Mouse (Mus musculus) CH12.LX (cell line): Measurements from ENCODE around the gene Cyp27b1. TPM values are rescaled to one million over a fixed set of nuclear protein-coding genes. Genes with fewer than 3 reads are reported as not detected.

Source experiments
- DNase-seq: peaks from one replicate; pipeline ENCODE4 v3.0.0-alpha.2; 2013; ENCODE audit errors: extremely low read depth
- H3K27ac ChIP-seq: 2 replicates; pipeline ENCODE4 v1.5.1; 2012; ENCODE audit warnings: low read depth, mild to moderate bottlenecking, control low read depth, moderate library complexity; ENCODE audit not compliant: insufficient read depth
- H3K27me3 ChIP-seq: replicated peaks from 2 replicates; pipeline ENCODE3; 2012; ENCODE audit warnings: inconsistent platforms
- H3K36me3 ChIP-seq, 2 experiments: replicated peaks in 1 of 2; 2 replicates each; pipeline versions ENCODE3 to v1.6.1; 2012; ENCODE audit warnings: inconsistent platforms in 1 of 2, low read length in 1 of 2, mild to moderate bottlenecking in 1 of 2, mixed read lengths in 1 of 2, moderate library complexity in 1 of 2; ENCODE audit not compliant: control insufficient read depth in 1 of 2, insufficient read depth in 1 of 2
- H3K4me1 ChIP-seq, 2 experiments: 2 replicates each; pipeline ENCODE4 v1.6.1; 2012; ENCODE audit warnings: inconsistent platforms in 1 of 2, moderate library complexity in 1 of 2; ENCODE audit not compliant: insufficient read depth in 2 of 2, control insufficient read depth in 1 of 2
- H3K4me2 ChIP-seq: 2 replicates; pipeline ENCODE4 v1.6.1; 2012; ENCODE audit warnings: low read depth, mild to moderate bottlenecking, control low read depth; ENCODE audit not compliant: poor library complexity, insufficient read depth, severe bottlenecking
- H3K4me3 ChIP-seq, 3 experiments: fragments of 150-350 bp in 1 of 3; sonication (generic) in 1 of 3; replicated peaks in 1 of 3; 2 replicates each; pipeline versions ENCODE3 to v1.5.1; 2011 to 2012; ENCODE audit warnings: low read depth in 2 of 3, low read length in 2 of 3, mild to moderate bottlenecking in 2 of 3, moderate library complexity in 2 of 3, control low read depth in 1 of 3, improper control_type of control experiment in 1 of 3, inconsistent platforms in 1 of 3, mixed read lengths in 1 of 3; ENCODE audit not compliant: poor library complexity in 1 of 3
- H3K79me2 ChIP-seq: replicated peaks from 2 replicates; pipeline ENCODE4 v1.6.1; 2012; ENCODE audit warnings: mild to moderate bottlenecking, moderate library complexity; ENCODE audit not compliant: control insufficient read depth, poor library complexity, insufficient read depth, severe bottlenecking; ENCODE audit errors: extremely low read depth
- H3K9ac ChIP-seq: 2 replicates; pipeline ENCODE4 v1.6.1; 2012; ENCODE audit warnings: low read depth, mild to moderate bottlenecking, control low read depth, moderate library complexity; ENCODE audit not compliant: insufficient read depth
- H3K9me3 ChIP-seq: replicated peaks from 2 replicates; pipeline ENCODE3; 2012; ENCODE audit warnings: low read length, inconsistent platforms, mixed read lengths
- BHLHE40 ChIP-seq: IDR thresholded peaks from 2 replicates; pipeline ENCODE4 v1.6.1; 2011; ENCODE audit warnings: mild to moderate bottlenecking, low read depth, low read length, improper control_type of control experiment
- E2F4 ChIP-seq: IDR thresholded peaks from 2 replicates; pipeline ENCODE4 v1.6.1; 2011; ENCODE audit warnings: low read depth, low read length, improper control_type of control experiment; ENCODE audit not compliant: insufficient replicate concordance
- ELF1 ChIP-seq: IDR thresholded peaks from 2 replicates; pipeline ENCODE4 v1.6.1; 2014; ENCODE audit warnings: low read depth, mild to moderate bottlenecking, inconsistent platforms, low read length, improper control_type of control experiment
- GABPA ChIP-seq: IDR thresholded peaks from 2 replicates; pipeline ENCODE4 v1.6.1; 2012; ENCODE audit warnings: low read depth, low read length, improper control_type of control experiment, inconsistent platforms; ENCODE audit not compliant: insufficient replicate concordance
- HCFC1 ChIP-seq: IDR thresholded peaks from 2 replicates; pipeline ENCODE4 v1.6.1; 2012; ENCODE audit warnings: low read depth, mild to moderate bottlenecking, inconsistent platforms, low read length, improper control_type of control experiment
- MAFK ChIP-seq: IDR thresholded peaks from 2 replicates; pipeline ENCODE4 v1.6.1; 2011; ENCODE audit warnings: low read length, improper control_type of control experiment; ENCODE audit not compliant: insufficient replicate concordance
- MAX ChIP-seq: IDR thresholded peaks from 2 replicates; pipeline ENCODE4 v1.6.1; 2011; ENCODE audit warnings: low read length, improper control_type of control experiment
- MXI1 ChIP-seq: IDR thresholded peaks from 2 replicates; pipeline ENCODE4 v1.6.1; 2011; ENCODE audit warnings: mild to moderate bottlenecking, low read depth, low read length, improper control_type of control experiment
- NELFE ChIP-seq: IDR thresholded peaks from 2 replicates; pipeline ENCODE4 v1.6.1; 2011; ENCODE audit warnings: low read depth, low read length, improper control_type of control experiment
- NRF1 ChIP-seq: IDR thresholded peaks from 2 replicates; pipeline ENCODE4 v1.6.1; 2014; ENCODE audit warnings: low read depth, mild to moderate bottlenecking, inconsistent platforms, low read length, improper control_type of control experiment, moderate library complexity
- POLR2AphosphoS2 ChIP-seq: IDR thresholded peaks from 2 replicates; pipeline ENCODE4 v1.6.1; 2011; ENCODE audit warnings: low read depth, low read length, improper control_type of control experiment
- RCOR1 ChIP-seq: conservative IDR thresholded peaks from 2 replicates; pipeline ENCODE4 v1.6.1; 2012; ENCODE audit warnings: low read depth, mild to moderate bottlenecking, inconsistent platforms, low read length, improper control_type of control experiment
- SIN3A ChIP-seq: IDR thresholded peaks from 2 replicates; pipeline ENCODE4 v1.6.1; 2012; ENCODE audit warnings: low read length, improper control_type of control experiment, inconsistent platforms
- SMC3 ChIP-seq: IDR thresholded peaks from 2 replicates; pipeline ENCODE4 v1.6.1; 2011; ENCODE audit warnings: low read depth, low read length, improper control_type of control experiment
- TBP ChIP-seq: conservative IDR thresholded peaks from 2 replicates; pipeline ENCODE4 v1.6.1; 2011; ENCODE audit warnings: low read depth, low read length, improper control_type of control experiment
- TCF12 ChIP-seq: IDR thresholded peaks from 2 replicates; pipeline ENCODE4 v1.6.1; 2014; ENCODE audit warnings: low read depth, mild to moderate bottlenecking, inconsistent platforms, low read length, improper control_type of control experiment
- ZC3H11A ChIP-seq: IDR thresholded peaks from 2 replicates; pipeline ENCODE4 v1.6.1; 2012; ENCODE audit warnings: low read depth, mild to moderate bottlenecking, inconsistent platforms, low read length, improper control_type of control experiment
- ZKSCAN1 ChIP-seq: IDR thresholded peaks from 2 replicates; pipeline ENCODE4 v1.6.1; 2012; ENCODE audit warnings: low read depth, inconsistent platforms, low read length, improper control_type of control experiment, borderline replicate concordance
- dilution Hi-C: fragments of 300-500 bp; cut with MboI; formaldehyde crosslinking; loops from 2 replicates; pipeline ENCODE4 v1.14.3; 2020; ENCODE audit warnings: low sequenced_read_pairs; ENCODE audit not compliant: extremely low pct_unique_long_range_greater_than_20kb, extremely low pct_ligation_motif_present
- in situ Hi-C: fragments of 300-500 bp; cut with MboI; formaldehyde crosslinking; loops from 3 replicates; pipeline ENCODE4 v1.14.3; 2019; ENCODE audit warnings: low sequenced_read_pairs, low pct_ligation_motif_present, low pct_unique_long_range_greater_than_20kb, mixed read lengths
- polyA plus RNA-seq: library from polyadenylated mRNA; unstranded; fragments of >175 nt; gene quantifications from 2 replicates; pipeline ENCODE4 v1.2.1, GENCODE M21; 2012; ENCODE audit warnings: low read depth; ENCODE audit not compliant: insufficient read length
- total RNA-seq, 2 experiments: library from RNA; depleted of rRNA; stranded (reverse); fragments of 300-350 nt in 1 of 2; fragments of >200 nt in 1 of 2; gene quantifications; 2 replicates each; pipeline ENCODE4 v1.2.3; 2012 to 2014

The Cyp27b1 gene
- total and polyA plus RNA-seq, 3 experiments, result 0.32 to 1.4 (median 0.42) TPM

DNA sequence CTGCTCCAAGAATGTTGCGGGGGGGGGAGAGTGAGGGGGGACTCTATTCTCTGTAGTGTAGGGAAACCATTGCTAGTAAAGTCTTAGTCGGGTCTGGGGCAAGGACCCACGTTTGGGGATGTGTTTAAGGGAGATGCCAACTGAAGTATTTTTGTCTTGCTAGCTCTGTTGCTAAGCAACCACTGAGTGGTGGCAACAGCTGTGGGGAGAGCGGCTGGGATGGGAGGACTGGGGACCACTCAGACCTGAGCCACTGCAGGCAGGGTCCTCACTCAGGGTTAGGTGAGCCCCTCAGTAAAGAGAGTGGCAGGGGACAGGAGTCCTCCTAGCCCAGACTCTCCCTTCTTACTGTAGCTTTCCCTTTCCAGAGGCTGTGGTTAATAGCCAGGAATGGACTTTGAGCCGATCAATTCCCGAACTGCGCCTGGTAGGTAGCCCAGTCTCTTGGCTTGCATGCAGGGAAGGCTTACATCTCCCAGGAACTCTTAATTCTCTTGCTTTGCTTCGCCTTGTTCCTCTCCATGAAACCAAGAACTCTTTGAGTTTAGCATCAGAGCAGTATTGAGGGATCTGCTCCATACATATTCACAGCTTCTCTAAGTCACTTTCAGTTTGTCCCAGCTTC lies 34.1 kb downstream of the Cyp27b1 start:
- no peaks in the 10 kb centered on the region for H3K9me3 ChIP-seq
- TF ChIP-seq ZKSCAN1 (no peak), E2F4 (no peak), TCF12 (no peak), TBP (no peak), BHLHE40 (no peak), HCFC1 (no peak), POLR2AphosphoS2 (no peak), NRF1 (no peak), MAX (no peak), NELFE (no peak), RCOR1 (no peak), SIN3A (no peak)
- in situ Hi-C loops, result no loop called here
- H3K4me2 ChIP-seq, result no peak overlapping the region
- no peak for DNase-seq
- dilution Hi-C loops, result no loop called here
- H3K79me2 ChIP-seq, result peaks cover 3% of the 10 kb centered on the region; the same call in 1 of the 2 replicates
- H3K4me1 ChIP-seq, result peaks cover 0 to 8% of the 10 kb centered on the region in 2 experiments; a peak in 2 of 4 replicates
- no peak overlapping the region for H3K4me3 ChIP-seq
- H3K27me3 ChIP-seq, result no peaks in the 10 kb centered on the region
- no peak overlapping the region for H3K27ac ChIP-seq
- no peak overlapping the region for H3K9ac ChIP-seq
- peaks cover 55 to 92% of the 10 kb centered on the region in 2 experiments for H3K36me3 ChIP-seq

GRCm38 (mm10) chr10:127083292-127083914 lies 35.4 kb downstream of the Cyp27b1 start:
- no peak for TF ChIP-seq GABPA
- TF ChIP-seq RCOR1, result no peak
- TF ChIP-seq NELFE, result no peak
- TF ChIP-seq ELF1, result no peak
- TF ChIP-seq TCF12, result no peak
- TF ChIP-seq NRF1, result no peak
- TF ChIP-seq SMC3, result no peak
- no peak for TF ChIP-seq ZC3H11A
- no peak for TF ChIP-seq MXI1
- no peak for TF ChIP-seq POLR2AphosphoS2
- TF ChIP-seq TBP, result no peak
- no peak for TF ChIP-seq MAFK
- H3K27ac ChIP-seq, result no peak overlapping the region
- dilution Hi-C loops (no loop called here), in situ Hi-C loops (no loop called here)
- H3K4me1 ChIP-seq, result no peaks in the 10 kb centered on the region
- H3K9me3 ChIP-seq, result no peaks in the 10 kb centered on the region
- no peak for DNase-seq
- no peak overlapping the region for H3K9ac ChIP-seq
- H3K27me3 ChIP-seq, result no peaks in the 10 kb centered on the region
- H3K36me3 ChIP-seq, result peaks cover 68 to 94% of the 10 kb centered on the region in 2 experiments
- H3K79me2 ChIP-seq, result peaks cover 3% of the 10 kb centered on the region; the same call in 1 of the 2 replicates
- no peak overlapping the region for H3K4me2 ChIP-seq
- H3K4me3 ChIP-seq, result no peak overlapping the region
